Mouse (Mus musculus) heart, postnatal 0 days (tissue): ENCODE measurements around the gene Vps8. TPM values are rescaled to one million over a fixed set of nuclear protein-coding genes. Genes with fewer than 3 reads are reported as not detected.

Source experiments
- ATAC-seq: fragments of 200-750 bp; cut with Nextera tagmentation; 2 replicates; pipeline ENCODE4 v1.8.0; 2017; ENCODE audit warnings: low read depth, moderate number of reproducible peaks, moderate library complexity; ENCODE audit not compliant: insufficient read depth
- DNase-seq: peaks from one replicate; pipeline ENCODE4 v3.0.0-alpha.2; 2016; ENCODE audit warnings: low spot score
- H3K27ac ChIP-seq: fragments of 300-500 bp; sonication (generic); 2 replicates; pipeline ENCODE4 v1.5.1; 2014; ENCODE audit warnings: low read depth, mild to moderate bottlenecking
- H3K27me3 ChIP-seq: fragments of 300-500 bp; sonication (generic); 2 replicates; pipeline ENCODE4 v1.6.1; 2014; ENCODE audit warnings: low read length, mixed read lengths; ENCODE audit not compliant: control insufficient read depth, insufficient read depth
- H3K36me3 ChIP-seq: fragments of 300-500 bp; sonication (generic); replicated peaks from 2 replicates; pipeline ENCODE4 v1.6.1; 2014; ENCODE audit warnings: low read length, mixed read lengths; ENCODE audit not compliant: control insufficient read depth, insufficient read depth
- H3K4me1 ChIP-seq: fragments of 300-500 bp; sonication (generic); 2 replicates; pipeline ENCODE4 v1.6.1; 2014; ENCODE audit warnings: antibody characterized with exemption; ENCODE audit not compliant: control insufficient read depth, insufficient read depth
- H3K4me2 ChIP-seq: fragments of 300-500 bp; sonication (generic); 2 replicates; pipeline ENCODE4 v1.6.1; 2014; ENCODE audit warnings: low read depth, mild to moderate bottlenecking, low read length, moderate library complexity
- H3K4me3 ChIP-seq: fragments of 300-500 bp; sonication (generic); 2 replicates; pipeline ENCODE4 v1.5.1; 2014; ENCODE audit warnings: low read depth, low read length
- H3K9ac ChIP-seq: fragments of 300-500 bp; sonication (generic); replicated peaks from 2 replicates; pipeline ENCODE4 v1.6.1; 2014; ENCODE audit warnings: low read depth, low read length, mixed read lengths
- H3K9me3 ChIP-seq: fragments of 300-500 bp; sonication (generic); replicated peaks from 2 replicates; pipeline ENCODE4 v1.6.1; 2016; ENCODE audit warnings: low read length; ENCODE audit not compliant: control insufficient read depth
- CTCF ChIP-seq: IDR thresholded peaks from 2 replicates; pipeline ENCODE4 v1.5.1; 2016; ENCODE audit warnings: antibody characterized with exemption, control low read depth, low read depth
- EP300 ChIP-seq: IDR thresholded peaks from 2 replicates; pipeline ENCODE4 v1.6.1; 2016; ENCODE audit warnings: antibody characterized with exemption, low read depth
- WGBS: fragments of 180-500 bp; shearing (Covaris S2); extraction: QIAGEN DNeasy Blood & Tissue Kit; methylation state at CpG from one replicate; pipeline ENCODE4 v1.1.7; 2014; 5-methylcytosine and 5-hydroxymethylcytosine counted together
- polyA plus RNA-seq: library from polyadenylated mRNA; unstranded; fragments of >200 nt; fragmentation: Nextera tagmentation; extraction: Ambion mirVana; gene quantifications from 2 replicates; pipeline ENCODE4 v1.2.1, GENCODE M21; 2015
- total RNA-seq: library from RNA; depleted of rRNA; stranded (reverse); fragments of >200 nt; gene quantifications from 2 replicates; pipeline ENCODE4 v1.2.3, GENCODE M21; 2014; ENCODE audit warnings: low replicate concordance; rRNA removed

Gene Vps8
- total and polyA plus RNA-seq, 2 experiments from 2014 or later, result 21.3 to 94.8 TPM

DNA sequence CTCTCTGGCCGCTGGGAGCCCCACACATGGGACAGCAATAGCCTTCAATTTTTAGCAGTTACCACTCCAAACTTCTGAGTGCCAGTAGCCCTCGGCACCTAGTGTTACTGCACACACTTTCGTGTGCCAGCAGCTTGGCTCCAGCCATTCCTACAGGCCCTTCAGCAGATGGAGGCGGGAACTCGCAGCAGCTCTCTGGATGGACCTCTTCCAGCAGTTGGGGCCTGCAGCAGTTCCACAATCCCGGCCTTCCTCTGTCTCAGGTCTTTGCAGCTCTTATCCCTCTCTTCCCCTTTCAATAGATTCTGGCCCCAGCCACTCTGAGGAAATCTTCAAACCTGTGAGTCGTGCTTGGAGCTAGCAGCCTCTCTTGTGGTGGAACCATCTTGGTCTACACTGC is 253.9 kb downstream of the Vps8 start:
- no peak overlapping the region for H3K9ac ChIP-seq
- peaks cover 18% of the 10 kb centered on the region for H3K36me3 ChIP-seq
- no peak overlapping the region for H3K4me3 ChIP-seq
- 73% methylated on average over 7 of the region's 7 CpGs for WGBS
- ATAC-seq (no peak), DNase-seq (no peak)
- no peak overlapping the region for H3K27ac ChIP-seq
- no peaks in the 10 kb centered on the region for H3K27me3 ChIP-seq
- no peaks in the 10 kb centered on the region for H3K9me3 ChIP-seq
- H3K4me2 ChIP-seq, result no peak overlapping the region
- H3K4me1 ChIP-seq, result no peaks in the 10 kb centered on the region
- TF ChIP-seq EP300, result no peak
- no peak for TF ChIP-seq CTCF

DNA sequence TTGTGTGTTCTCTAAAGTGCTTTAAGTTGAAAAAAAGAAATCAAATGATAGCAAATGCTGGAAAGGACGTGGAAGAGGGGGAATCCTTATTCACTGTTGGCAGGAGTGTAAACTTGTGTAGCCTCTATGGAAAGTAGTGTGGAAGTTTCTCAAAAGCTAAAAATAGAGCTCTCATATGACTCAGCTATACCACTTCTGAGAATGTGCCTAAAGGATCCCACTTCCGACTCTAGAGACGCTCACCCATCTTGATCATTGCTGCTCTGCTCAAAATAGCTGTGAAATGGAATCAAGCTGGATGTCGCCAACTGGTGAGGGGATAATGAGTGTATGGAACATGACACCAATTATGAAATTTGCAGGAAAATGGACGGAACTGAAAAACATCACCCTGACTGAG is 264.5 kb downstream of the Vps8 start:
- Histone ChIP-seq H3K4me1 (peaks cover 29% of the 10 kb centered on the region), H3K9me3 (peaks cover 7% of the 10 kb centered on the region; the same call in 1 of the 2 replicates), H3K36me3 (0 out of 2 replicates have a peak, but pooled peaks cover 12% of the 10 kb centered on the region), H3K27ac (0 out of 2 replicates have a peak overlapping the region, but pooled peaks have one; percentile 21), H3K9ac (no peak overlapping the region), H3K4me2 (no peak overlapping the region), H3K27me3 (no peaks in the 10 kb centered on the region), H3K4me3 (no peak overlapping the region)
- peak; percentile 38 for DNase-seq
- ATAC-seq, result no peak
- WGBS, result 29% methylated on average over 5 of the region's 5 CpGs
- no peak for TF ChIP-seq CTCF
- TF ChIP-seq EP300, result no peak

DNA sequence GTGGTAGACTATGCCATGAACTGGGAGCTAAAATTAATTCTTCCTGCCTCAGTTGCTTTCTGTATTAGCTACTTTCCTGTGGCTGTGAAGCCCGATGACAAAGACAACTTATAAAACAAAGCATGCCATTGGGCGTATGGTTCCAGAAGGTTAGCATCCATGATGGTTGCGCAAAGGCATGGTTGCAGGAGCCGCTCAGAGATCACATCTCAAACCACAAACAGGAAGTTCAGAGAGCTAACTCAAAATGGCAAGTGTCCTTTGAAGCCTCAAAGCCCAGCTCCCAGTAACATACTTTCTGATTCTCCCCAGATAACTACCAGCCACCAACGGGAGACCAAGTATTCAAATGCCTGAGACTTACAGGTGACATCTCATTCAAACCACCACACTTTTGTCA is 266.2 kb downstream of the Vps8 start:
- H3K27ac ChIP-seq, result no peak overlapping the region
- WGBS, result 81% methylated on average over 5 of the region's 5 CpGs

DNA sequence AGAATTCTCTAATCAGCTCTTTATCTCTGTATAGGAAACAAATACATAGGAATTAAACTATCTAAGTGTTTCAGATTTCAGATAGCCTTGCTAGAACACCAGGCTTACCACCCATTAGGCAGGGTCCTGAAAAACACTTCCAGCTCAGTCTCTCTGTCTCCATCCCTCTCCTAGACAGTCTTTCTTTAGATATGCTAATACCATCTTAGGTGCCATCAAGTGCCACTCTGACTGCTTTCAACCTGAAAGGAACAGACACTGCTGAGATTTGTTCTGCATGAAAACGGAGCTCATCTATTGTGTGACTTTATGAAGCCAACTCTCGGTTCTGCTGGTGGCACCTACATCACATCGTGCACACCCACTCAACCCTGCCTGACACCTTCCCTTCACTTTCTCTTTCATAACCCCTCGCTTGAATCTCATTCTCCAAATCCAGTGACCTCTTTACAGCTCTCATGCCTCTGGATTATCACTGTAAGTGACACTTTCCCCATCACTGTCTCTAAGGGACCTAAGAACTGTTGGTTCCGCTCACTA is 267.4 kb downstream of the Vps8 start:
- no peak for TF ChIP-seq CTCF
- TF ChIP-seq EP300, result no peak
- Histone ChIP-seq H3K9me3 (no peaks in the 10 kb centered on the region), H3K27me3 (no peaks in the 10 kb centered on the region), H3K4me2 (0 out of 2 replicates have a peak overlapping the region, but pooled peaks have one; percentile 3), H3K36me3 (0 out of 2 replicates have a peak, but pooled peaks cover 4% of the 10 kb centered on the region), H3K9ac (no peak overlapping the region), H3K4me1 (peaks cover 40% of the 10 kb centered on the region), H3K4me3 (no peak overlapping the region), H3K27ac (no peak overlapping the region)
- no peak for DNase-seq
- WGBS, result 48% methylated on average over 5 of the region's 5 CpGs
- ATAC-seq, result no peak

More for the DNA sequence above, 266.2 kb downstream of the Vps8 start:
- TF ChIP-seq CTCF, result no peak
- TF ChIP-seq EP300, result no peak
- Histone ChIP-seq H3K27me3 (no peaks in the 10 kb centered on the region), H3K36me3 (0 out of 2 replicates have a peak, but pooled peaks cover 4% of the 10 kb centered on the region), H3K4me3 (no peak overlapping the region), H3K9me3 (no peaks in the 10 kb centered on the region), H3K9ac (no peak overlapping the region), H3K4me1 (peaks cover 40% of the 10 kb centered on the region), H3K4me2 (no peak overlapping the region)
- no peak for DNase-seq
- ATAC-seq, result no peak

DNA sequence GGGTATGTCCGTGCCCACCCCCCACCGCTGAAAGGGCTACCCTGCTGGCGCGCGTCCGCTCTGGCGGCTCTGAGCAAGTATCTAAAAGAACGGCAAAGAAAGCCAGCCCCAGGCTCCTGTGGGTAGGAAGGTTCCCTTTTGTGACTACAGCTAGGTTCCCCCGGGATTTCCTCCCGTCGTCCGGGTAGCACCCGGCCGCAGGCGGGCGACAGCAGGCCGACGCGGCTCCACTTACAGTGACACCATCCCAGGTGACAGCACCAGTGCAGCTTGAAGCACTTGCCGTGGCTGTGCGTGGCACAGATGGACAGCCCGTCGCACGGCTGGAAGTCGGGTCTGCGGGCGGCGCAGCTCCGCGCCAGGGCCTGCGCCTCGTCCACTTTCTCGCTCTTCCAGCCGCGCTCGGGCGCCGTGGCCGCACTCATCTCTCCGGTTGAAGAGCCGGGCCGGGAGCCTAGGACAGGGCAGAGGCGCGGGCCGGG is 271.1 kb downstream of the Vps8 start:
- ATAC-seq (peak; percentile 75), DNase-seq (peak; percentile 46)
- no peak for TF ChIP-seq CTCF
- no peak for TF ChIP-seq EP300
- Histone ChIP-seq H3K9ac (peak overlapping the region; percentile 93), H3K36me3 (no peaks in the 10 kb centered on the region), H3K4me1 (peaks cover 36% of the 10 kb centered on the region), H3K4me3 (peak overlapping the region; percentile 86), H3K27me3 (no peaks in the 10 kb centered on the region), H3K4me2 (peak overlapping the region; percentile 94), H3K9me3 (no peaks in the 10 kb centered on the region), H3K27ac (peak overlapping the region; percentile 93)
- 0% methylated on average over 45 of the region's 45 CpGs for WGBS

Other genes with a start within 250 kb of the Vps8 start
- gene Ephb3, start 218.4 kb upstream of the Vps8 start, total RNA-seq, result 8.5 and 9.6 TPM in 2 replicates
- 6.2 and 6.8 TPM in 2 replicates for gene Ephb3, start 218.4 kb upstream of the Vps8 start, polyA plus RNA-seq